Mouse (Mus musculus) liver, embryonic 16.5 days (tissue): Measurements from ENCODE around the gene Apoa1. TPM values are rescaled to one million over a fixed set of nuclear protein-coding genes. Genes with fewer than 3 reads are reported as not detected.
A peak's percentile ranks its signal among the peaks of the same experiment; 100 is the strongest.

Experiments used
- ATAC-seq: fragments of 200-750 bp; cut with Nextera tagmentation; 2 replicates; pipeline ENCODE4 v1.8.0; 2017; ENCODE audit warnings: low read depth, mild to moderate bottlenecking, moderate number of reproducible peaks, moderate library complexity
- H3K27ac ChIP-seq: fragments of 300-500 bp; sonication (generic); 2 replicates; pipeline ENCODE4 v1.5.1; 2014; ENCODE audit warnings: mild to moderate bottlenecking, low read length
- H3K27me3 ChIP-seq: fragments of 300-500 bp; sonication (generic); 2 replicates; pipeline ENCODE4 v1.6.1; 2014; ENCODE audit warnings: low read depth, low read length, mixed read lengths; ENCODE audit not compliant: control insufficient read depth, insufficient read depth
- H3K36me3 ChIP-seq: fragments of 300-500 bp; sonication (generic); 2 replicates; pipeline ENCODE4 v1.6.1; 2014; ENCODE audit warnings: mild to moderate bottlenecking; ENCODE audit not compliant: control insufficient read depth, insufficient read depth
- H3K4me1 ChIP-seq: fragments of 300-500 bp; sonication (generic); 2 replicates; pipeline ENCODE4 v1.6.1; 2014; ENCODE audit warnings: low read depth, low read length, mixed read lengths; ENCODE audit not compliant: control insufficient read depth
- H3K4me2 ChIP-seq: fragments of 300-500 bp; sonication (generic); 2 replicates; pipeline ENCODE4 v1.6.1; 2014; ENCODE audit warnings: low read depth, low read length, mixed read lengths
- H3K4me3 ChIP-seq: fragments of 300-500 bp; sonication (generic); 2 replicates; pipeline ENCODE4 v1.5.1; 2014; ENCODE audit warnings: low read depth, mild to moderate bottlenecking, low read length
- H3K9ac ChIP-seq: fragments of 300-500 bp; sonication (generic); 2 replicates; pipeline ENCODE4 v1.6.1; 2014; ENCODE audit warnings: low read depth, low read length
- H3K9me3 ChIP-seq: fragments of 300-500 bp; sonication (generic); replicated peaks from 2 replicates; pipeline ENCODE4 v1.6.1; 2016; ENCODE audit warnings: low read length; ENCODE audit not compliant: control insufficient read depth
- WGBS: fragments of 180-500 bp; shearing (Covaris S2); extraction: QIAGEN DNeasy Blood & Tissue Kit; methylation state at CpG from one replicate; pipeline ENCODE4 v1.1.7; 2014; ENCODE audit not compliant: insufficient replicate concordance; 5-methylcytosine and 5-hydroxymethylcytosine counted together
- polyA plus RNA-seq: library from polyadenylated mRNA; unstranded; fragments of >200 nt; fragmentation: Nextera tagmentation; extraction: Ambion mirVana; gene quantifications from 2 replicates; pipeline ENCODE4 v1.2.1, GENCODE M21; 2015

Gene Apoa1
- polyA plus RNA-seq, 1 experiment from 2014 or later = 7,451 TPM

DNA sequence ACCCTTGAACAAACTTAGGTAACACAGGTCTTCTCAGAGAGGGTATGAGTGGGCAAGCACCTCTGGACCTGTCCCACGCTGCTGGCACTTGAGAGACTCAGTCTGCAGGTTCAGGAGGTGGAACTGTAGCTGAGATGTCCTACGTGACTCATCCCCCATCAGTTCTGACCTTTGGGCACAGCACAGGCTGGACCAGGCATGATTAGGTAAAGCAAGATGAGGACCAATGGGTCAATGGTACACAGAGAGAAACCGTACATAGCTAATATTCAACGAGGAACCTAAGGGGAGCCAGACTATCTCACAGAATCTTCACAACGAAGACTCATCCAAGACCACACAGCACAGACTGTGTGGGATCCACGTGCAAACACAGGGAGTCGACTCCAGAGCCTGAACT is 10.5 kb downstream of the Apoa1 start:
- H3K4me1 ChIP-seq = peaks cover 9% of the 10 kb centered on the region
- peak; percentile 72 for ATAC-seq
- H3K27me3 ChIP-seq = no peaks in the 10 kb centered on the region
- no peaks in the 10 kb centered on the region for H3K9me3 ChIP-seq
- H3K27ac ChIP-seq = no peak overlapping the region
- no peak overlapping the region for H3K9ac ChIP-seq
- 61% methylated on average over 7 of the region's 7 CpGs for WGBS
- H3K36me3 ChIP-seq = no peaks in the 10 kb centered on the region
- H3K4me3 ChIP-seq = no peak overlapping the region
- H3K4me2 ChIP-seq = no peak overlapping the region

DNA sequence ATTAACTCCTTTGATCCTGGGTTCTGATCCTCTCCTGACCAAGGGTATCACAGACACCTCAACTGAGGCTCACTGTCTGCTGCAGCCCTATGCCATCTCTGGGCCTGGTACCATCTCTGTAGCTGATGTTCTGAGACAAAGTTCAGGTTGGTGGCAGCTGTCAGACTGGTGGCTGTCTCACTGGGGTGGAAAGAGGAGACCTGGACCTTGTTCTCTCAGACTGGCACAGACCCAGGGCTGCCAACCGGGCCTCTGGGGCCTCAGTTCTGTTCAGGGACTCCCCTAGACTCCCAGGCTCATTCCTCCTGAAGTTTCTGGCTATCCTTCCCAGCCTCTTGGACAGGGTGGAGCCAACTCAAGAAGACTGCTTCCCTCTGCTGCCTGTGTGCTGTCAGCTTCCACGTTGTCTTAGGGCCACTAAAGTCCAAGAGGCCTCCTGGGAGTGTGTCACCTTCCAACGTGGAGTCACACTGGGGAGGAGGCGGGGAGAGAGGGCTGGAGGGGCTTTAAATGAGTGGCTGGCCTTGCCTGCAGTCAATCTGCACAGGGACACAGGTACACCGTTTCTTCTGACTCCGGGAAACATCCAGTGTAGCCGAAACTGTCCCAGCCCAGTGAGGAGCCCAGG is 12.3 kb downstream of the Apoa1 start, which contains the start of gene Apoa4:
Gene Apoa4 (plus strand): TSS at position 171 of the 628 bp plus-strand sequence.
- WGBS = 55% methylated on average over 7 of the region's 7 CpGs
- no peaks in the 10 kb centered on the region; the same call in 1 of the 2 replicates for H3K4me1 ChIP-seq
- ATAC-seq = no peak
- H3K9ac ChIP-seq = no peak within 1 kb of the TSS
- no peak within 1 kb of the TSS for H3K4me2 ChIP-seq
- H3K27ac ChIP-seq = no peak within 1 kb of the TSS
- H3K27me3 ChIP-seq = no peaks in the 10 kb centered on the region
- no peak within 1 kb of the TSS for H3K4me3 ChIP-seq
- H3K9me3 ChIP-seq = no peaks in the 10 kb centered on the region
- H3K36me3 ChIP-seq = no peaks in the 10 kb centered on the region

DNA sequence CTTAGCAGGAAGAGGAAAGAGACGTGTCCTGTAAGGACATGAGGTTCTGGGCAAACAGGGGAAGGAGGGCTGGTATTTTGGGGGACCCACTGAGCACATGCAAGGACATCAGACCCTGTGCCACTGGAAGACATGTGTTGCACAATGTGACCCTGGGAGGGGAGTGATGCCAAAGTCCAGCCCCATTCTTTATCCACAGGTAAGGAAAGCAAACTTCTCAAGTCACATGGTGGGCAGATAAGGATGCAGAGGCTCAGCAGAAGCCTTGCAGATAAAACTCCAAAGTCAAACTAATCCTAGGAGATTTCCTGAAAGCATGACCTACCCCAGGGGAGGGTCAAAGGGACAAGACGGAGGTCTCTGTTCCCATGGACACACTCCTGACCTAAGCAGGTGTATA is 13.4 kb downstream of the Apoa1 start:
- Histone ChIP-seq H3K27ac (no peak overlapping the region), H3K9ac (no peak overlapping the region), H3K36me3 (no peaks in the 10 kb centered on the region), H3K9me3 (no peaks in the 10 kb centered on the region), H3K27me3 (no peaks in the 10 kb centered on the region), H3K4me1 (no peaks in the 10 kb centered on the region; the same call in 1 of the 2 replicates), H3K4me3 (no peak overlapping the region), H3K4me2 (no peak overlapping the region)
- ATAC-seq = no peak
- 62% methylated on average over 2 of the region's 2 CpGs for WGBS

DNA sequence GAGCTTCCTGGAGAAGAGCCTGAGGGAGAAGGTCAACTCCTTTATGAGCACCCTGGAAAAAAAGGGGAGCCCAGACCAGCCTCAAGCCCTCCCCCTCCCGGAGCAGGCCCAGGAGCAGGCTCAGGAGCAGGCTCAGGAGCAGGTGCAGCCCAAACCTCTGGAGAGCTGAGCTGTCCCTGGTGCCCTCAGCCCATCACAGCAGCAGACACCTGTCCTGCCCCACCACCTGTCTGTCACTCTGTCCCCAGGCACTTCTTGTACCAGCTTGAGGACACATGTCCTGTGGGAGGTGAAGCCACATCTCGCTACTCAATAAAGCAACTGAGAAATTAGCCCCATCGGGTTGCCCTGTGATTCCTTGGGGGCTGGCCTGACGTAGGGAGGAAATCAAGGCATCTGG is 14.7 kb downstream of the Apoa1 start:
- ATAC-seq = no peak
- 73% methylated on average over 4 of the region's 4 CpGs for WGBS
- no peak overlapping the region for H3K4me2 ChIP-seq
- H3K27ac ChIP-seq = no peak overlapping the region
- H3K4me3 ChIP-seq = no peak overlapping the region
- H3K4me1 ChIP-seq = no peaks in the 10 kb centered on the region; the same call in 1 of the 2 replicates
- H3K9ac ChIP-seq = no peak overlapping the region
- no peaks in the 10 kb centered on the region for H3K36me3 ChIP-seq
- no peaks in the 10 kb centered on the region for H3K27me3 ChIP-seq
- no peaks in the 10 kb centered on the region for H3K9me3 ChIP-seq

DNA sequence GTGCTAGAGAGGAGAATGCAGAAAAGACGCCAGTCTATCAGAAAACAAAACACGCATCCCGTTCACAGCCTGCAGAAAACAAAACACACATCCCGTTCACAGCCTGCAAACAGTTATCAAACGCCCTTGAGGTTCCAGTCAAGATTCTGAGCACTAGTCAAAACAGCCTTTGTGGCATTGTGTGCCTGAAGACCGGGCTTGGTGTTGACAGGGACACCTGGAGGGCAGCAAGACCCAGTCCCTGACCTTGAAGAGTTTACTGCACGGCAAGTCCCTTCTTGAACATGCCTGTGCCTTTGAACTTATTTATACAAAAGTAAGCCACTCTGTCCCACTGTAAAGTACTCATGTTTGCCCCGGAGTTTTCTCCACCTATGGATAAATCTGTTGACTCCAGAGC is 15.2 kb downstream of the Apoa1 start:
- Histone ChIP-seq H3K27ac (no peak overlapping the region), H3K4me2 (no peak overlapping the region), H3K4me3 (no peak overlapping the region), H3K27me3 (no peaks in the 10 kb centered on the region), H3K4me1 (no peaks in the 10 kb centered on the region), H3K36me3 (no peaks in the 10 kb centered on the region), H3K9me3 (no peaks in the 10 kb centered on the region), H3K9ac (no peak overlapping the region)
- ATAC-seq = no peak
- WGBS = 55% methylated on average over 8 of the region's 8 CpGs

DNA sequence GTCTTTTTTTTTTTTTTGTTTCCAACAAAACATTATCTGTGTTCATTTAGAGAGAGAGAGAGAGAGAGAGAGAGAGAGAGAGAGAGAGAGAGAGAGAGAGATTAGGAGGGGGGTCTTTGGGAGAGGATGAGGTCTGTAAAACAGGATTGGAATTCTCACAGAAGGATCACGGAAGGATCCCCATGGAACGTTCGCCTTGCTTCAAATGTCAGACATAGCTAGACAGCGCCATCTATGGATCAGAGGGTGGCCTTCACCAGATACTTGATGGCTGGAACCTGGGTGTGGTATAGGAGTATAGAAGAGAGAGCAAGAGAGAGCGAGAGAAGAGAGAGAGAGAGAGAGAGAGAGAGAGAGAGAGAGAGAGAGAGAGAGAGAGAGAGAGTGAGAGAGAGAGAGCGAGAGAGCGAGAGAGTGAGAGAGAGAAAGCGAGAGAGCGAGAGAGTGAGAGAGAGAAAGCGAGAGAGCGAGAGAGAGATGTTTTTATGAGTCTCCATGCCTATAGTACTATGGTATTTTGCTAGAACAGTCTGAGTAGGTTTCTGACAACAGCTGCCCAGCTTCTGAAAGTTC is 18.5 kb downstream of the Apoa1 start:
- Histone ChIP-seq H3K36me3 (no peaks in the 10 kb centered on the region), H3K9me3 (no peaks in the 10 kb centered on the region), H3K27me3 (no peaks in the 10 kb centered on the region), H3K4me1 (no peaks in the 10 kb centered on the region), H3K9ac (no peak overlapping the region), H3K4me2 (no peak overlapping the region), H3K27ac (no peak overlapping the region), H3K4me3 (no peak overlapping the region)
- no peak; the same call in 1 of the 2 replicates for ATAC-seq
- WGBS = 27% methylated on average over 11 of the region's 11 CpGs

DNA sequence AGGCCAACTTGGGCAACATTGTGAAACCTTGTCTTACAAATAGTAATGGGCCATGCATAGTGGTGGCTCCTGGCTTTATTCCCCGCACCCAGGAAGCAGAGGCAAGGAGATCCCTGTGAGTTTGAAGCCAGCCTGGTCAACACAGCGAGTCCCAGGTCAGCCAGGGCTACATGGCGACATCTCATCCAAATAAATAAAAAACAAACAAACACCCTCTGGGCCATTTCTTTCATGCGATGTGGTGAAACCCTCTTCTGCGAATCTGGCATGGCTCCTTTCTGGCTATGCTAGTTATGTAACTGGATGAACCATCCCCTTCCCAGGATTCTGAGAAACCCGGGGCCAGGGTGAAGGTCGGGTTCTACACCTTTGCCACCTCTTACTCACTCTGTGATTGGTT is 27.8 kb downstream of the Apoa1 start:
- ATAC-seq = no peak
- H3K9ac ChIP-seq = no peak overlapping the region
- H3K27ac ChIP-seq = no peak overlapping the region
- WGBS = 67% methylated on average over 7 of the region's 7 CpGs
- no peak overlapping the region for H3K4me2 ChIP-seq
- H3K36me3 ChIP-seq = no peaks in the 10 kb centered on the region
- H3K9me3 ChIP-seq = no peaks in the 10 kb centered on the region
- no peak overlapping the region for H3K4me3 ChIP-seq
- H3K4me1 ChIP-seq = peaks cover 4% of the 10 kb centered on the region; the same call in 1 of the 2 replicates
- no peaks in the 10 kb centered on the region for H3K27me3 ChIP-seq

DNA sequence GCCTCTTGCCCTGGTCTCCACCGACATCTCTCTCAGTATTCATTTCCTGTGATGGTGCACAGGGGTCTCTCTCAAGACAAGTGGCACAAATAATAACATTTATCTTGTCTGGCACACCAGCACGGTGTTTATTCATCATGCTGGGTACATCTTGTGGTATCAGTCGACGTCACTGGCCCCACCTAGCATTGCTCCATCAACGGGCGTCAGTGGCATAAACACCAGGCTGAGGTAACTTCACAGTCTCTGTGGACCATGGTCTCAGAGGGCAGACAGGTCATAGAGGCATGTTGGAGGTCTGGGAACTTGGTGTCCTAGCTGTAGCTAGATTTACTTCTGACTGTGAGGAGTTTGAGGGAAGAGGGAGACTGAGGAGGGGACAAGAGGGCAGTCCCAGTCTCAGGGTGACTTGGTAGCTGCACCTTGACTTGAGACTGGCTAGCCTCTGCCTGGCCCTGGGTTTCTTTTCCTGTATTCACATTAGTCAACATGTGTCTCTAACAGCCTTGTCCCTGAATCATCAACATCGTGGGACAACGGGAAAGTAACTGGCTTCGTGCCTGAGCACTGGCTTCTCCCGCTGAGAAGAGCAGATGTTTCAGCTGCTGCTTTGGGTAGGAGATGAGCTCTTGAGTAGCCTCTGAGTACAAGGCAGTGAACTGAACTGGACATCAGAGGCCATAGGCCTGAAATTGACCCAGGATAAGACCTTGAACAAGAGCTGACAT is 28.4 kb downstream of the Apoa1 start:
- H3K9me3 ChIP-seq = no peaks in the 10 kb centered on the region
- H3K9ac ChIP-seq = no peak overlapping the region
- peaks cover 4% of the 10 kb centered on the region; the same call in 1 of the 2 replicates for H3K4me1 ChIP-seq
- no peaks in the 10 kb centered on the region for H3K36me3 ChIP-seq
- H3K4me3 ChIP-seq = no peak overlapping the region
- 57% methylated on average over 10 of the region's 10 CpGs for WGBS
- no peak overlapping the region for H3K4me2 ChIP-seq
- H3K27me3 ChIP-seq = no peaks in the 10 kb centered on the region
- ATAC-seq = no peak
- no peak overlapping the region for H3K27ac ChIP-seq

DNA sequence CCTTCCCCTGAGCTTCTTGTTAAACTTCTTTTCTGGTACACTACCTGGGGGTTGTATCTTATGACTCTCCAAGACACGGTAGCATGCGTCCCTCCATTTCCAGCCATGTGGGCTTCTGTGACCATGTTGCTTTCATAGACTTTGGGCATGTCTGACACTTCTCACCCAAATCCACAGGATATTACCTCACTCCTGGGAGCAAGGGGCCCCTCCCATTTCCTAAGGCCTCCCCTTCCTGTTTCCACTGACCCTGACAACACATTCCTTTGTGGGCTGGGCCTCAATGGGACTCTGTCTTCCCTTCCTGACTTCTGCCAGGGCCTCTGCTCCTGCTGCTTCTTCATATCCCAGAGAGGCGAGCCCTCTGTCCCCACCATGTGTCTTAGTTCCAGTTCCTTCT is 29.2 kb downstream of the Apoa1 start:
- Histone ChIP-seq H3K36me3 (no peaks in the 10 kb centered on the region), H3K4me3 (no peak overlapping the region), H3K27me3 (no peaks in the 10 kb centered on the region), H3K27ac (no peak overlapping the region), H3K4me1 (peaks cover 4% of the 10 kb centered on the region; the same call in 1 of the 2 replicates), H3K9ac (no peak overlapping the region), H3K9me3 (no peaks in the 10 kb centered on the region), H3K4me2 (no peak overlapping the region)
- 0 out of 2 replicates have a peak, but pooled peaks have one; percentile 21 for ATAC-seq
- 60% methylated on average over 3 of the region's 3 CpGs for WGBS
